Mouse (Mus musculus): ENCODE measurements around the gene Gnmt. TPM values are rescaled to one million over a fixed set of nuclear protein-coding genes. Genes with fewer than 3 reads are reported as not detected.

Gene Gnmt
- polyA plus RNA-seq, 1 experiment from 2014 or later, result 1.1 TPM

- 93% methylated on average over 11 of the region's 11 CpGs for WGBS
These were observed 1.7 kb downstream of the Gnmt start for GRCm38 (mm10) chr17:46727271-46727670.

DNA sequence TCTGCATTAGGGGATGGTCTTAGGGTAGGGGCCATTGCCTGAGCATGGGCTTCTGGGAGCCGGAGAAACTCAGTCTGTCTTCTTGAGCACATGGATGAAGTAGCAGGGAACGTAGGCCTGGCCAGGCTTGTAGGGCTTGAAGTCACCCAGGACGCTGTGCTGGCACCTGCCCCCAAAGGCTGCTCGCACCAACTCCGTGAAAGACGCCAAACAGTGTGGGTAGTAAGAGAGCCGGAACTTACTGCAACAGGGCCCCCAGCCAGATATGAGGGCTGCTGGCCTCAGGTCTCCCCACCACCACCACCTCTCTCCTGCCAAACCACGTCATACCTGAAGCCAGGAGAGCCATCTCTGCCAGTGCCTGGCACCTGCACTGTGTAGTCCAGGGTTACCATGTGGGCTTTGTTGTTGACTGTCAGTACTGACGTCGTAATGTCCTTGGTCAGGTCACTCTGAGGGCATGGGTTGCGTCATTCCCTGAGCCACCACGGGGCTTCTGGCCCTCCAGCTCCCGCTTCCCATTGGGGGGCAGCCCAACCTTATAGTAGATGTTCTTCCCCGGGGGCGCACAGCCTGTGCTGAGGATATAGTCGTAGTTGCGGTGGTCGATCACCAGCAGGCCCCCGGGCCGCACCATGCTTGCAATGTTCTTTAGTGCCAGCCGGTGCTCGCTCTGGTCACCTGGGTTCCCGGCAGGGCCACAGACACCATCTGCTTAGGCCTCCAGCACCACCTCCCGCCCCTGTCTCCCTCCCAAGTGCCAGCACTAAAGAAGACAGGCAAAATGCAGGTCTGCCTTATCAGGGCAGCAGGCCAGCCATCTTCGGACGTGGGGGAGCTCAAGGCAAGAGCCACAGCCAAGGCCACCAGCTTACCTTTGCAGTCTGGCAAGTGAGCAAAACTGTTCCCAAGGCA, 3.0 kb downstream of the Gnmt start:
- Histone ChIP-seq H3K9ac (replicated peaks; ENCODE audit: low read depth, low read length) (no peak overlapping the region), H3K27me3 (replicated peaks; ENCODE audit: control insufficient read depth, insufficient read depth, low read length) (0 out of 2 replicates have a peak, but pooled peaks cover 3% of the 10 kb centered on the region), H3K36me3 (ENCODE audit: control insufficient read depth, insufficient read depth) (peaks cover 4% of the 10 kb centered on the region; the same call in 1 of the 2 replicates), H3K4me2 (ENCODE audit: low read length) (no peak overlapping the region), H3K27ac (ENCODE audit: low read length) (no peak overlapping the region), H3K4me3 (replicated peaks; ENCODE audit: low read length) (no peak overlapping the region), H3K4me1 (replicated peaks; ENCODE audit: control insufficient read depth, insufficient read depth, low read length) (no peaks in the 10 kb centered on the region; the same call in 1 of the 2 replicates), H3K9me3 (ENCODE audit: control insufficient read depth, low read length) (no peaks in the 10 kb centered on the region)
- ATAC-seq, result no peak
- WGBS, result 94% methylated on average over 26 of the region's 26 CpGs

More at GRCm38 (mm10) chr17:46727271-46727670, 1.7 kb downstream of the Gnmt start:
- no peak overlapping the region for H3K27ac ChIP-seq (ENCODE audit: low read length)
- no peak overlapping the region for H3K9ac ChIP-seq (replicated peaks; ENCODE audit: low read depth, low read length)
- H3K4me3 ChIP-seq (replicated peaks; ENCODE audit: low read length), result no peak overlapping the region
- no peaks in the 10 kb centered on the region; the same call in 1 of the 2 replicates for H3K4me1 ChIP-seq (replicated peaks; ENCODE audit: control insufficient read depth, insufficient read depth, low read length)
- no peak for ATAC-seq
- no peak overlapping the region for H3K4me2 ChIP-seq (ENCODE audit: low read length)
- 0 out of 2 replicates have a peak, but pooled peaks cover 3% of the 10 kb centered on the region for H3K27me3 ChIP-seq (replicated peaks; ENCODE audit: control insufficient read depth, insufficient read depth, low read length)
- H3K9me3 ChIP-seq (ENCODE audit: control insufficient read depth, low read length), result no peaks in the 10 kb centered on the region
- H3K36me3 ChIP-seq (ENCODE audit: control insufficient read depth, insufficient read depth), result no peaks in the 10 kb centered on the region; the same call in 1 of the 2 replicates

- H3K27me3 ChIP-seq (replicated peaks; ENCODE audit: control insufficient read depth, insufficient read depth, low read length), result 0 out of 2 replicates have a peak, but pooled peaks cover 3% of the 10 kb centered on the region
- H3K4me3 ChIP-seq (replicated peaks; ENCODE audit: low read length), result no peak overlapping the region
- peaks cover 4% of the 10 kb centered on the region; the same call in 1 of the 2 replicates for H3K36me3 ChIP-seq (ENCODE audit: control insufficient read depth, insufficient read depth)
- no peaks in the 10 kb centered on the region for H3K9me3 ChIP-seq (ENCODE audit: control insufficient read depth, low read length)
- ATAC-seq, result 0 out of 2 replicates have a peak, but pooled peaks have one; percentile 4
- H3K9ac ChIP-seq (replicated peaks; ENCODE audit: low read depth, low read length), result no peak overlapping the region
- H3K4me1 ChIP-seq (replicated peaks; ENCODE audit: control insufficient read depth, insufficient read depth, low read length), result no peaks in the 10 kb centered on the region; the same call in 1 of the 2 replicates
- no peak overlapping the region for H3K27ac ChIP-seq (ENCODE audit: low read length)
- H3K4me2 ChIP-seq (ENCODE audit: low read length), result no peak overlapping the region
- 46% methylated on average over 9 of the region's 9 CpGs for WGBS
These were observed 3.7 kb downstream of the Gnmt start for GRCm38 (mm10) chr17:46725273-46725672.

DNA sequence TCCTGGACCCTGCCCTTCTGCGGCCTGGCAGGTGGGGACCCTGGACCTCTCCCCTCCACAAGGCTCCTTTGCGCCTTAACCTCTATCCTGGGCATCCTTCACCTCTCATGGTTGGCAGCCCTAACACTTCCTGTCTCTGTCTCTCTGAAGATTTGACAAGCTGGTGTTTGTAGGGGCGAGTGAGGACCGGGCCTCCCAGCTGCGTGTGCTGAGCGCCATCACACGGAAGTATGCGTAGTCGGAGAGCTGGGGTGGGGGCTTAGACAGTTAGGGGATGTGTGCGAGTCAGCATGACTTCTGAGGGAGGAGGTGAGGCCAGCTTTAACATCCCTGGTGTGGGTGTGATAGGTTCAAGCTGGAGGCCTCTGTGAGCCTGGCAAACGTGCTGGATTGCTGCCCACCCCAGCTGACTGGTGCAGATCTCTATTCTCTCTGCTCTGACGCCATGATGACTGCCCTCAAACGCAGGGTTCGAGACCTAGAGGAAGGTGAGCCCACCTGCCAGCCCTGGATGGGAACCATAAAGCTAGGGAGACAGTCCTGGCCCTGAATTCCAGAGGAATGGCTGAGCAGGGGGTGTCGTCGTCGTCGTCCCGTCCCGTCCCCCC, 4.4 kb downstream of the Gnmt start:
- H3K4me3 ChIP-seq (replicated peaks; ENCODE audit: low read length), result no peak overlapping the region
- peaks cover 4% of the 10 kb centered on the region; the same call in 1 of the 2 replicates for H3K36me3 ChIP-seq (ENCODE audit: control insufficient read depth, insufficient read depth)
- ATAC-seq, result no peak

DNA sequence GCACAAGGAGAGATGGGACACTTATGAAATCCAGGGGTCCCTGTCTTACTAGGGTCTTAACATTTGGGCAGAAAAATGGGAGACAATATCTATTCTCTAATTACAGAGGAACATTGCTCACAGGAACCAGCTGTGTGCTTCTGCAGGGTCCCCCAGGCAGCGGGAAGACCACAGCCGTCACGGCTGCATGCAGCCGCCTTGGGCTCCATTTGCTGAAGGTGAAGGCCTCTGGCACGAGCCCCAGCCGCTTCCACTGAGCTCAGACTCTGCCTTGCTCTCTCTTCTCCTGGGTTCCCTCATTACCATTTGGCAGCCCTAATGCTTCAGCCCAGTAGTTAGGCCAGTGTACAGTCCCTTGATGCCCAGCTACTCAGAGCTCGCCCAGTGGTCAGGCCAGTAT, 7.9 kb downstream of the Gnmt start:
- WGBS, result 88% methylated on average over 7 of the region's 7 CpGs
- no peaks in the 10 kb centered on the region for H3K4me1 ChIP-seq (replicated peaks; ENCODE audit: control insufficient read depth, insufficient read depth, low read length)
- no peak for ATAC-seq
- H3K36me3 ChIP-seq (ENCODE audit: control insufficient read depth, insufficient read depth), result peaks cover 6% of the 10 kb centered on the region; the same call in 1 of the 2 replicates
- H3K9ac ChIP-seq (replicated peaks; ENCODE audit: low read depth, low read length), result no peak overlapping the region
- no peaks in the 10 kb centered on the region for H3K27me3 ChIP-seq (replicated peaks; ENCODE audit: control insufficient read depth, insufficient read depth, low read length)
- no peaks in the 10 kb centered on the region for H3K9me3 ChIP-seq (ENCODE audit: control insufficient read depth, low read length)
- H3K4me2 ChIP-seq (ENCODE audit: low read length), result no peak overlapping the region
- H3K27ac ChIP-seq (ENCODE audit: low read length), result no peak overlapping the region
- H3K4me3 ChIP-seq (replicated peaks; ENCODE audit: low read length), result no peak overlapping the region

More for the DNA sequence above, 4.4 kb downstream of the Gnmt start:
- Histone ChIP-seq H3K27ac (ENCODE audit: low read length) (no peak overlapping the region), H3K27me3 (replicated peaks; ENCODE audit: control insufficient read depth, insufficient read depth, low read length) (0 out of 2 replicates have a peak, but pooled peaks cover 3% of the 10 kb centered on the region), H3K4me1 (replicated peaks; ENCODE audit: control insufficient read depth, insufficient read depth, low read length) (no peaks in the 10 kb centered on the region; the same call in 1 of the 2 replicates), H3K9ac (replicated peaks; ENCODE audit: low read depth, low read length) (no peak overlapping the region), H3K4me2 (ENCODE audit: low read length) (no peak overlapping the region), H3K9me3 (ENCODE audit: control insufficient read depth, low read length) (no peaks in the 10 kb centered on the region)
- WGBS, result 83% methylated on average over 15 of the region's 20 CpGs

DNA sequence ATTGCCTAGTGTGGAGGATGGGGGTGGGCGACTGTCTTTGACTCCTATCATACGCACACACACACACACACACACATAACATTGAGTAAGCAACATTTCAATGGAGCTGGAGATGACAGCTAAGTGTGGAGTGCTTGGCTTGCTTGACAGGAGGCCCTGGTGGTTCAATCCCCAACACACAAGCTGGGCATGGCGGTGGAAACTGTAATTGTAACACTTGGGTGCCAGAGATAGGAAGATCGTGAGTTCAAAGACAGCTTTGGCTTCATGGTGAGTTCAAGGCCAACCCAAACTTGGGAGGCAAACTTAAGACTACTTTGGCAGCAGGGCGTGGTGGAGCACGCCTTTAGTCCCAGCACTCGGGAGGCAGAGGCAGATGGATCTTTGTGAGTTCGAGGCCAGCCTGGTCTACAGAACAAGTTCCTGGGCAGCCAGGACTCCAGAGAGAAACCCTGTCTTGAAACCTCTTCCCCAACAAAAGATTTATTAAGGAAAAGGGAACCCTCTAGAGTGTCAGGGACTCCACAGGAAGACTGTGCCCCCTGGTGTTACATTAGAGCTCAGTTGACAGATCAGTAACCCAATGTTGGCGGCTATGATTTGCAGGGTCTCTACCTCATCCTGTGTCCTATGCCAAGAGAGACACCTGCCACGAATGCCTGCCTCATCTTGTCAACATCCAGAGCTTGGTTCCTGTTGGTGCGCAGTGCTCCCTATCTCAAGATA, 14.0 kb downstream of the Gnmt start:
- Histone ChIP-seq H3K4me1 (replicated peaks; ENCODE audit: control insufficient read depth, insufficient read depth, low read length) (peaks cover 13% of the 10 kb centered on the region), H3K36me3 (ENCODE audit: control insufficient read depth, insufficient read depth) (peaks cover 13% of the 10 kb centered on the region)
- WGBS, result 92% methylated on average over 11 of the region's 11 CpGs

DNA sequence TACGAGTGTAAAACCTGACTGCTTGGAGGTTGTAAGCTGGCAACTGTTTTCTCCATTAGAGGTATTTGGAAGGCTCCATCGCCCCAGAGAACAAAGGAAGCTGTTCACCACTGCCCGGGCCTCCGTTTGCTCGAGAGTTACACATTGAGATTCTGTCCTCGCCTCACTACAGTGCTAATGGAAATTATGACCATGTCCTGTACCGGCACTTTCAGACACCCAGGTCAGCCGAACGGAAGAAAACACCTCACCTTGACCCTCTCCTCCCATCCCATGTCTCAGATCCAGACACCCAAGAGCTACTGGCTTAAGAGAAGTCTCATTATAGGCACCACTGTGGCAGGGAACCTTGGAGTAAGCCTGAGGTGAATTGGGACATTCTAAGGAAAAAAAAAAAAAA, 15.1 kb downstream of the Gnmt start:
- H3K9me3 ChIP-seq (ENCODE audit: control insufficient read depth, low read length), result no peaks in the 10 kb centered on the region
- no peak overlapping the region for H3K9ac ChIP-seq (replicated peaks; ENCODE audit: low read depth, low read length)
- no peak overlapping the region for H3K27ac ChIP-seq (ENCODE audit: low read length)
- ATAC-seq, result no peak
- no peak overlapping the region for H3K4me3 ChIP-seq (replicated peaks; ENCODE audit: low read length)
- H3K36me3 ChIP-seq (ENCODE audit: control insufficient read depth, insufficient read depth), result peaks cover 13% of the 10 kb centered on the region
- H3K4me1 ChIP-seq (replicated peaks; ENCODE audit: control insufficient read depth, insufficient read depth, low read length), result peaks cover 13% of the 10 kb centered on the region
- WGBS, result 87% methylated on average over 9 of the region's 9 CpGs
- no peaks in the 10 kb centered on the region for H3K27me3 ChIP-seq (replicated peaks; ENCODE audit: control insufficient read depth, insufficient read depth, low read length)
- H3K4me2 ChIP-seq (ENCODE audit: low read length), result no peak overlapping the region

More for the DNA sequence above, 14.0 kb downstream of the Gnmt start:
- Histone ChIP-seq H3K27ac (ENCODE audit: low read length) (no peak overlapping the region), H3K4me3 (replicated peaks; ENCODE audit: low read length) (no peak overlapping the region), H3K27me3 (replicated peaks; ENCODE audit: control insufficient read depth, insufficient read depth, low read length) (no peaks in the 10 kb centered on the region), H3K9ac (replicated peaks; ENCODE audit: low read depth, low read length) (no peak overlapping the region), H3K4me2 (ENCODE audit: low read length) (no peak overlapping the region), H3K9me3 (ENCODE audit: control insufficient read depth, low read length) (no peaks in the 10 kb centered on the region)
- ATAC-seq, result no peak

DNA sequence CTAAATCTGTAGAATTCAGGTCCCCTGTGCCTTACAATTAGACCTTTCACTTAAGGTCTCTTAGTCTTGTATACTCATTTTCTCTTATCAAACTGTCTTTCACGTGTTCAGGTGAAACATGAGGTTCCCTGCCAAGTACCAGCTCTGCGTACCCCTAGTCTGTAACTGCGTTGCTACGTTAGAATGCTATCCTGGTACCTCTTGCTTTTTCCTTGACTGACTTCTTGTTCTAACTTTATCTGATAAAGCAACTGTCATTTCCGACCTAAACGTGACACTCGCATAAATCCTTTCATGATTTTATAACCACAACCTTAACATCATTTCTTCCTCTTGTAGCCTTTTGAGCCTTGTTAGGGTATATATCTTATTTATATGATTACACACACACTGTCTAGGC, 16.5 kb downstream of the Gnmt start:
- no peak for ATAC-seq

More for the DNA sequence above, 16.5 kb downstream of the Gnmt start:
- H3K4me3 ChIP-seq (replicated peaks; ENCODE audit: low read length), result peak overlapping the region; percentile 98
- no peaks in the 10 kb centered on the region for H3K27me3 ChIP-seq (replicated peaks; ENCODE audit: control insufficient read depth, insufficient read depth, low read length)
- H3K4me1 ChIP-seq (replicated peaks; ENCODE audit: control insufficient read depth, insufficient read depth, low read length), result peaks cover 13% of the 10 kb centered on the region
- H3K9ac ChIP-seq (replicated peaks; ENCODE audit: low read depth, low read length), result peak overlapping the region; percentile 82; the same call in 1 of the 2 replicates
- H3K9me3 ChIP-seq (ENCODE audit: control insufficient read depth, low read length), result no peaks in the 10 kb centered on the region
- peaks cover 13% of the 10 kb centered on the region for H3K36me3 ChIP-seq (ENCODE audit: control insufficient read depth, insufficient read depth)
- 78% methylated on average over 7 of the region's 7 CpGs for WGBS
- peak overlapping the region; percentile 98 for H3K4me2 ChIP-seq (ENCODE audit: low read length)
- H3K27ac ChIP-seq (ENCODE audit: low read length), result no peak overlapping the region

All from forebrain, embryonic 16.5 days (tissue).